Mouse (Mus musculus) cortical plate, adult 2 months (tissue): ENCODE results near the gene Tcf7.

ENCODE experiments used
- CTCF ChIP-seq: fragments of 200-500 bp; IDR thresholded peaks from 2 replicates; pipeline ENCODE4 v1.5.1; 2011; ENCODE audit warnings: mild to moderate bottlenecking, control low read depth, low read length; ENCODE audit not compliant: insufficient read depth; ENCODE audit errors: extremely low read depth
- POLR2A ChIP-seq: fragments of 200-500 bp; IDR thresholded peaks from 2 replicates; pipeline ENCODE4 v1.6.1; 2011; ENCODE audit warnings: mild to moderate bottlenecking, low read length, control low read depth; ENCODE audit not compliant: insufficient read depth; ENCODE audit errors: extremely low read depth

DNA sequence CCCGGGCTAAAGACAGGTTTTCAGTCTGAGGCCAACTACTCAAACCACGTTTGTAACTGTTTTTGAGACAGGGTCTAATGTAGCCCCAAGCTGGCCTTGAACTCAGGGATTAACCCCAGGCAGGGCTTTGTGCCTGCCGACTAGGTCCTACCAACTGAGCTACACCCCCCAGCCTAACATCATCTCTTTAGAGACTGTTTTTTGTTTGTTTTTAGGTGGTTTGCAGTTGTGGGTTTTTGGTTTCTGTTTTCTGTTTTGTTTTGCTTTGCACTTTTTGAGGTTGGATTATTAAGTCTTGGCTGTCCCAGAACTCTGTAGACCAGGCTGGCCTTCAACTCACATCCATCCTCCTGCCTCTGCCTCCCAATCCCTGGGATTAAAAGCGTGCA lies 8.9 kb downstream of the Tcf7 start:
- TF ChIP-seq POLR2A (no peak), CTCF (no peak)
